Mouse (Mus musculus) limb, embryonic 14.5 days (tissue): ENCODE results near the gene Ppp6r3. TPM values are rescaled to one million over a fixed set of nuclear protein-coding genes. Genes with fewer than 3 reads are reported as not detected.
"Not testable (repeated sequence)": the region's sequence is repeated elsewhere in the genome, so short reads cannot be mapped to it uniquely, and the experiment has no call there.

Source experiments
- ATAC-seq: fragments of 200-750 bp; cut with Nextera tagmentation; 2 replicates; pipeline ENCODE4 v1.8.0; 2017; ENCODE audit warnings: low read depth, moderate number of reproducible peaks, moderate TSS enrichment; ENCODE audit not compliant: low FRiP score
- DNase-seq: peaks from one replicate; pipeline ENCODE4 v3.0.0-alpha.2; 2015; ENCODE audit warnings: low spot score
- H3K27ac ChIP-seq: fragments of 300-500 bp; sonication (generic); replicated peaks from 2 replicates; pipeline ENCODE4 v1.5.1; 2014; ENCODE audit warnings: low read depth, mild to moderate bottlenecking, low read length, moderate library complexity, mixed read lengths
- H3K27me3 ChIP-seq: fragments of 300-500 bp; sonication (generic); 2 replicates; pipeline ENCODE4 v1.6.1; 2014; ENCODE audit warnings: low read length, mixed read lengths; ENCODE audit not compliant: control insufficient read depth, insufficient read depth
- H3K36me3 ChIP-seq: fragments of 300-500 bp; sonication (generic); 2 replicates; pipeline ENCODE4 v1.6.1; 2014; ENCODE audit warnings: mild to moderate bottlenecking, low read length, moderate library complexity, mixed read lengths; ENCODE audit not compliant: control insufficient read depth, insufficient read depth
- H3K4me1 ChIP-seq: fragments of 300-500 bp; sonication (generic); 2 replicates; pipeline ENCODE4 v1.6.1; 2014; ENCODE audit warnings: antibody characterized with exemption, low read length, mixed read lengths; ENCODE audit not compliant: control insufficient read depth, insufficient read depth
- H3K4me2 ChIP-seq: fragments of 300-500 bp; sonication (generic); replicated peaks from 2 replicates; pipeline ENCODE4 v1.6.1; 2014; ENCODE audit warnings: low read depth, mild to moderate bottlenecking, low read length, moderate library complexity; ENCODE audit not compliant: severe bottlenecking
- H3K4me3 ChIP-seq: fragments of 300-500 bp; sonication (generic); replicated peaks from 2 replicates; pipeline ENCODE4 v1.5.1; 2014; ENCODE audit warnings: low read length
- H3K9ac ChIP-seq: fragments of 300-500 bp; sonication (generic); 2 replicates; pipeline ENCODE4 v1.6.1; 2014; ENCODE audit warnings: mild to moderate bottlenecking, low read depth, low read length, moderate library complexity; ENCODE audit not compliant: severe bottlenecking
- H3K9me3 ChIP-seq: fragments of 300-500 bp; sonication (generic); 2 replicates; pipeline ENCODE4 v1.6.1; 2016; ENCODE audit warnings: low read length; ENCODE audit not compliant: control insufficient read depth
- POLR2A ChIP-seq: fragments of 200-500 bp; IDR thresholded peaks from 2 replicates; pipeline ENCODE4 v1.8.0; 2012; ENCODE audit warnings: inconsistent platforms, mild to moderate bottlenecking, moderate library complexity, borderline replicate concordance; ENCODE audit not compliant: insufficient read depth, insufficient read length; ENCODE audit errors: extremely low read depth
- WGBS: fragments of 180-500 bp; shearing (Covaris S2); extraction: QIAGEN DNeasy Blood & Tissue Kit; methylation state at CpG from one replicate; pipeline ENCODE4 v1.1.7; 2014; 5-methylcytosine and 5-hydroxymethylcytosine counted together
- polyA plus RNA-seq, 2 experiments: library from polyadenylated mRNA; depleted of rRNA in 1 of 2; stranded (reverse) in 1 of 2; unstranded in 1 of 2; fragments of >200 nt; fragmentation: Nextera tagmentation in 1 of 2; extraction: Ambion mirVana in 1 of 2; gene quantifications; 2 replicates each; pipeline versions ENCODE4 v1.2.1 to v1.2.3; 2012 to 2014

Gene Ppp6r3
- polyA plus RNA-seq, 2 experiments = 61.3 to 78.7 TPM

- H3K9me3 ChIP-seq = no peaks in the 10 kb centered on the region
- H3K27me3 ChIP-seq = no peaks in the 10 kb centered on the region
- TF ChIP-seq POLR2A = no peak
- no peak for DNase-seq
- no peak overlapping the region for H3K4me3 ChIP-seq
- no peak for ATAC-seq
- WGBS = 98% methylated on average over 5 of the region's 5 CpGs
- H3K4me2 ChIP-seq = no peak overlapping the region
- H3K36me3 ChIP-seq = peaks cover 82% of the 10 kb centered on the region
- no peak overlapping the region for H3K9ac ChIP-seq
- no peak overlapping the region for H3K27ac ChIP-seq
- H3K4me1 ChIP-seq = no peaks in the 10 kb centered on the region
These were observed 18.8 kb upstream of the Ppp6r3 start for GRCm38 (mm10) chr19:3594316-3594715.

DNA sequence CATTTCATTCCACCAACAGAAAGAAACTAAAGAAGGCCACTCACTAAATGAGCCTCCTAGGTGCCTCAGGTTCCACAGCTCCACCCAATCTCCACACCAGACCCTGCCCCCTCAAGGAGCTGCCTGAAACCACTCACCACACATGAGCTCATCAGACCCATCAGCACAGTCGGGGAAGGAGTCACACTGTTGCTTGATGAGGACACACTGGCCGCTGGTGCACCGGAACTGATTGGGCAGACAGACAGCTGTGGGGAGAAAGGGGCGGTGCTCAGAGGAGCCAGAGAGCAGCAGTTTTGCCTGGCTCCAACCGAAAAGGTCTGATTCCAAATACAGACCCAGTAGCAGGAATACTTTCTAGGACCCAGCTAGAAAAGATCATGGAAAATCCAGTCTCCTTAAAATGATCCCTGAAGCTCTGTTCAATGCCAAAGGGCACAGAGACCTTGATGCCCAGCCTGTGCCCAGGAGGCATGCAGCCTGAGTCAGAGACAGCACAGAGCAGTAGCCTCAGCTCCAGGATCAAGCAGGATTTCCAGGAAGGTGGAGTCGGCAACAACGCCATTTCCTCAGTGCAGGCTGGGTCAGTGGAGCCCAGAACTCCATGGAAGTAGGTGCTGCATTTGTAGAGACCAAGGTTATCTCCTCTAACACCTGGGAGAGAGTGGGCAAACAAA, 18.0 kb upstream of the Ppp6r3 start:
- no peak for ATAC-seq

DNA sequence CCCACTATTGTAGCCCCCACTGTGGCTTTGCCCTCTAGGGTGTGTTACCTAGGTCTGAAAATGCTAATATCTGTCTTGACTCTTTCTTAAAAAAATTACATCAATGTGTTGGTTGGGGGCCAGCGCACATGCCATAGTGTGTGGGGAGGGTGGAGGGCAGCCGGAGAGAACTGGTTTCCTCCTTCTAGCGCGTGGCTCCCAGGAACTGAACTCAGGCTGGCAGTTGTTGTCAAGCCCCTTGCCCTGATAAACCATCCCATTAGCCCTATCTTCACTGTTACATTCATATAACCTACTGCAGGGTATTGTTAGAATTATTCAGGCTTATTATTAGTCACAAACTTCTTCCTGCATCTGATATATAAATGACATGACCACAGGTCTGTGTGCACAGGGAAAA, 14.4 kb upstream of the Ppp6r3 start:
- no peaks in the 10 kb centered on the region for H3K4me1 ChIP-seq
- DNase-seq (no peak), ATAC-seq (no peak)
- TF ChIP-seq POLR2A = no peak
- H3K9ac ChIP-seq = no peak overlapping the region
- 98% methylated on average over 4 of the region's 4 CpGs for WGBS
- H3K36me3 ChIP-seq = peaks cover 91% of the 10 kb centered on the region
- H3K4me3 ChIP-seq = no peak overlapping the region
- H3K9me3 ChIP-seq = no peaks in the 10 kb centered on the region
- H3K4me2 ChIP-seq = no peak overlapping the region
- no peak overlapping the region for H3K27ac ChIP-seq
- H3K27me3 ChIP-seq = no peaks in the 10 kb centered on the region

More for the DNA sequence above, 18.0 kb upstream of the Ppp6r3 start:
- no peak for TF ChIP-seq POLR2A
- no peak for DNase-seq
- Histone ChIP-seq H3K4me3 (no peak overlapping the region), H3K4me2 (no peak overlapping the region), H3K9me3 (no peaks in the 10 kb centered on the region), H3K27me3 (no peaks in the 10 kb centered on the region), H3K4me1 (no peaks in the 10 kb centered on the region), H3K9ac (no peak overlapping the region), H3K36me3 (peaks cover 86% of the 10 kb centered on the region), H3K27ac (no peak overlapping the region)
- WGBS = 84% methylated on average over 7 of the region's 7 CpGs

DNA sequence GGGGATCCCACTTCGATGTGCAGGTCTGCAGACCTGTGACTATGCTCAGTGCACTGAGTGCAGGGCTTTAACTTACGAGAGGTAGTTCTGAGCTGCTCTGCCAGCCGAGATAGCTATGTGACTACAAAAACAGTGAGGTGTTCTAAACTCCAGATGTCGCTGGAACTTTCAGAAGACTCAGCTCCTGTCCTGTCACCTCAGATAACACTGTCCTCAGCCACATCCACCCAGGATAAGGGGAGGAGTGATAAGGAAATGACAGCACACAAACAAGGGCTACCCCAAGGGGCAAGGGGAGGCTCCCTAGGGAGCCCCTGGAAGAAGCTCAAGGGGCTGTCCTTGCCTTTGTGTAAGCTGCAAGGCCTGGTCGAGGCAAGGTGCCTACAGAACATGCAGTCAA, 14.0 kb upstream of the Ppp6r3 start:
- Histone ChIP-seq H3K4me3 (no peak overlapping the region), H3K4me2 (no peak overlapping the region), H3K27ac (no peak overlapping the region), H3K9me3 (no peaks in the 10 kb centered on the region), H3K27me3 (no peaks in the 10 kb centered on the region), H3K36me3 (peaks cover 91% of the 10 kb centered on the region), H3K4me1 (no peaks in the 10 kb centered on the region), H3K9ac (no peak overlapping the region)
- TF ChIP-seq POLR2A = no peak
- WGBS = 87% methylated on average over 5 of the region's 5 CpGs
- DNase-seq (no peak), ATAC-seq (no peak)

- 98% methylated on average over 5 of the region's 5 CpGs for WGBS
- not testable (repeated sequence) for H3K9me3 ChIP-seq, H3K27ac ChIP-seq, H3K9ac ChIP-seq, H3K4me1 ChIP-seq, H3K4me3 ChIP-seq, ATAC-seq, DNase-seq, H3K27me3 ChIP-seq, H3K4me2 ChIP-seq
- peaks cover 84% of the 10 kb centered on the region for H3K36me3 ChIP-seq
These were observed 12.2 kb upstream of the Ppp6r3 start for GRCm38 (mm10) chr19:3587729-3588128.
